20 mouse cellular contexts compared by ENCODE assay signal in genomic region chr10:65022667-65023066, GRCm38 (mm10).
DNase-seq lines count a peak whose midpoint lies in the region; ATAC-seq and TF ChIP-seq lines count a peak whose summit lies in the region.
"Had no signal": no experiment of that assay in that cellular context is flagged by ENCODE, and none has a peak within 500 bp of the region (broad histone marks: within the 10 kb centered on the region; RNA-seq: fewer than 3 reads in every experiment).

No protein-coding gene starts in this region.

- no peaks in the 10 kb centered on the region for H3K27me3 ChIP-seq in kidney, embryonic 16.5 days (ENCODE audit: insufficient read depth, low read length)
- H3K27me3 ChIP-seq in liver, postnatal 0 days (ENCODE audit: insufficient read depth, low read length): no peaks in the 10 kb centered on the region
- H3K27me3 ChIP-seq: embryonic facial prominence, embryonic 13.5 days; forebrain, embryonic 13.5 days; heart, embryonic 15.5 days; hindbrain, embryonic 13.5 days had no signal

- TF ChIP-seq EP300 in liver, postnatal 0 days (IDR thresholded peaks at IDR 0.05; ENCODE audit: low read depth): no peak

- H3K36me3 ChIP-seq in kidney, embryonic 16.5 days (ENCODE audit: insufficient read depth, low read length): no peaks in the 10 kb centered on the region
- no peaks in the 10 kb centered on the region for H3K36me3 ChIP-seq in liver, postnatal 0 days (replicated peaks; ENCODE audit: insufficient read depth, low read length)
- H3K36me3 ChIP-seq: embryonic facial prominence, embryonic 13.5 days; G1E; heart, embryonic 15.5 days; hindbrain, embryonic 13.5 days had no signal

- H3K9me3 ChIP-seq in kidney, embryonic 16.5 days (ENCODE audit: low read length): no peaks in the 10 kb centered on the region
- H3K9me3 ChIP-seq in liver, postnatal 0 days (ENCODE audit: low read length): no peaks in the 10 kb centered on the region
- H3K9me3 ChIP-seq: embryonic facial prominence, embryonic 13.5 days; forebrain, embryonic 13.5 days; G1E; heart, embryonic 15.5 days; hindbrain, embryonic 13.5 days had no signal

- 0 out of 2 replicates have a peak, but pooled peaks have one; percentile 3 for TF ChIP-seq CTCF in liver, postnatal 0 days (IDR thresholded peaks at IDR 0.05; ENCODE audit: low read depth)
- peak; percentile 14; the same call in 1 of the 2 replicates for TF ChIP-seq CTCF in brain, embryonic 14.5 days (IDR thresholded peaks at IDR 0.05; ENCODE audit: borderline replicate concordance, extremely low read depth, insufficient read depth, insufficient read length)

- ATAC-seq in kidney, embryonic 16.5 days (ENCODE audit: low FRiP score, low TSS enrichment): no peak
- no peak for ATAC-seq in liver, postnatal 0 days
- ATAC-seq: forebrain, embryonic 13.5 days; hindbrain, postnatal 0 days had no signal

- no peak overlapping the region for H3K27ac ChIP-seq in kidney, embryonic 16.5 days (ENCODE audit: low read length)
- H3K27ac ChIP-seq in liver, postnatal 0 days (ENCODE audit: low read depth): no peak overlapping the region
- H3K27ac ChIP-seq: embryonic facial prominence, embryonic 13.5 days; forebrain, embryonic 13.5 days; heart, adult 2 months; heart, embryonic 15.5 days; hindbrain, embryonic 13.5 days; hindbrain, postnatal 0 days had no signal

- no peak overlapping the region for H3K4me2 ChIP-seq in kidney, embryonic 16.5 days (replicated peaks; ENCODE audit: low read depth, low read length)
- H3K4me2 ChIP-seq in liver, postnatal 0 days (ENCODE audit: low read depth, low read length): no peak overlapping the region
- H3K4me2 ChIP-seq: embryonic facial prominence, embryonic 13.5 days; forebrain, embryonic 13.5 days; heart, embryonic 11.5 days; heart, embryonic 15.5 days; hindbrain, embryonic 13.5 days had no signal

- no peak overlapping the region for H3K9ac ChIP-seq in kidney, embryonic 16.5 days (replicated peaks; ENCODE audit: low read length)
- no peak overlapping the region for H3K9ac ChIP-seq in liver, postnatal 0 days (replicated peaks)
- H3K9ac ChIP-seq: embryonic facial prominence, embryonic 13.5 days; forebrain, embryonic 13.5 days; heart, embryonic 15.5 days; hindbrain, embryonic 13.5 days had no signal

- peak; percentile 5 to 6 for DNase-seq in cerebellum, postnatal 36 days
- no peak for DNase-seq in cerebellum, adult 11 months
- peak; percentile 1 for DNase-seq in kidney, adult 9 months
- no peak for DNase-seq in liver, postnatal 0 days
- no peak for DNase-seq in liver
- peak; percentile 58 for DNase-seq in brain, embryonic 14.5 days (ENCODE audit: low read depth)
- DNase-seq in frontal cortex, adult 2 months (ENCODE audit: extremely low spot score in 1 of 2, low spot score in 1 of 2): no peak
- DNase-seq: adrenal gland, adult 8-10 months; adrenal gland, postnatal 36 days; gastrocnemius, postnatal 14 days; heart, adult 2 months; heart, postnatal 14 days had no signal

- no peak for TF ChIP-seq POLR2A in brain, embryonic 14.5 days (IDR thresholded peaks at IDR 0.05; ENCODE audit: borderline replicate concordance, extremely low read depth, insufficient read depth, insufficient read length, poor library complexity, severe bottlenecking)

- H3K4me3 ChIP-seq in kidney, embryonic 16.5 days (ENCODE audit: low read length): no peak overlapping the region
- no peak overlapping the region for H3K4me3 ChIP-seq in liver, postnatal 0 days (ENCODE audit: low read depth, low read length)
- H3K4me3 ChIP-seq: embryonic facial prominence, embryonic 13.5 days; forebrain, embryonic 13.5 days; heart, adult 2 months; heart, embryonic 15.5 days; hindbrain, embryonic 13.5 days had no signal

- H3K4me1 ChIP-seq in kidney, embryonic 16.5 days (ENCODE audit: insufficient read depth, low read length): no peaks in the 10 kb centered on the region
- no peaks in the 10 kb centered on the region for H3K4me1 ChIP-seq in liver, postnatal 0 days (ENCODE audit: insufficient read depth)
- H3K4me1 ChIP-seq: embryonic facial prominence, embryonic 13.5 days; forebrain, embryonic 13.5 days; heart, embryonic 15.5 days; hindbrain, embryonic 13.5 days had no signal

- WGBS in kidney, embryonic 16.5 days: 87% methylated on average over 2 of the region's 2 CpGs
- 74% methylated on average over 2 of the region's 2 CpGs for WGBS in liver, postnatal 0 days (ENCODE audit: insufficient replicate concordance)

Comparison
In these comparisons a context has a peak if more than half of its experiments do, and no peak if none do; other contexts are left out.
1. DNase-seq: peak in cerebellum, postnatal 36 days (2 of 2), kidney, adult 9 months (single experiment) and brain, embryonic 14.5 days (single experiment); none in cerebellum, adult 11 months (single experiment), liver, postnatal 0 days (single experiment), liver (single experiment) and frontal cortex, adult 2 months (0 of 2).